Mouse (Mus musculus) monocyte, adult 5-6 weeks (primary cell): ENCODE measurements at regions not wholly inside any gene's neighbourhood (a gene's known extent, or its start where the extent isn't known, plus 50 kb on each side); places are given as distances from the start of the nearest gene placed in this dataset.

Source experiments
- ATAC-seq: fragments of 153-309, 156-312 bp; replicated peaks from 2 replicates; pipeline ENCODE4 v1.8.0; 2017; ENCODE audit warnings: mild to moderate bottlenecking; ENCODE audit not compliant: low TSS enrichment, insufficient number of reproducible peaks, severe bottlenecking, poor library complexity, low FRiP score

GRCm38 (mm10) chr9:93857937-93858336 is 679.9 kb downstream of the 1190002N15Rik start:
- ATAC-seq, result no peak

GRCm38 (mm10) chr9:93846411-93846810 is 691.5 kb downstream of the 1190002N15Rik start:
- ATAC-seq, result no peak

GRCm38 (mm10) chr9:93843869-93844268 is 694.0 kb downstream of the 1190002N15Rik start:
- ATAC-seq, result no peak
